Mouse (Mus musculus): ENCODE data around the gene Vegfd. TPM values are rescaled to one million over a fixed set of nuclear protein-coding genes. Genes with fewer than 3 reads are reported as not detected.

Gene Vegfd
- polyA plus RNA-seq (2015; fragmentation: Nextera tagmentation; extraction: Ambion mirVana) = 8.8 and 9.2 TPM in 2 replicates

DNA sequence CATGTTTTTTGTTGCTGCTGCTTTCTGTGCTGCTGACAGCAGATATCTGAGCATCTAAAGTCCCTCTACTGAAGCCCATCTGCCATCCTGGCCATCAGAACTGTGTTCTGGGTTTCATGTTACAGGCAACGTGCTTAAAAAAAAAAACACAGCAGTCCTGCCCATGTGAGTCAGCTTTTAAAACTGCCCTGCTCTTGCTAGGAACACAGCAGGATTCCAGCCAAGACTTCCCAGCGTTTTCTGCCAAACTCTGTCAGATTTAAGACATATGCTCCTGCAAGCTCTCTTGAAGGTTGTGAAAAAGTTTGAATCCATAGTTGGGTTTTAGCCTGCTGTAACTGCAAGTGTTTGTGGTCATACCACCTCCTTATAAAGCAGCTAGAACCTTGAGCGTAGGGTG is at the start of gene Vegfd:
Vegfd (plus strand) TSS at position 298 of the 400 bp plus-strand sequence.
- Histone ChIP-seq H3K9ac (no peak within 1 kb of the TSS), H3K27me3 (0 out of 2 replicates have a peak, but pooled peaks cover under 1% of the 10 kb centered on the region), H3K36me3 (no peaks in the 10 kb centered on the region), H3K4me1 (no peaks in the 10 kb centered on the region; the same call in 1 of the 2 replicates), H3K4me2 (no peak within 1 kb of the TSS), H3K4me3 (no peak within 1 kb of the TSS), H3K27ac (peak within 1 kb of the TSS; percentile 63), H3K9me3 (no peaks in the 10 kb centered on the region)
- ATAC-seq (ENCODE audit: insufficient number of reproducible peaks, low FRiP score, low TSS enrichment, low read depth) = no peak
- WGBS = 17% methylated on average over 3 of the region's 3 CpGs

GRCm38 (mm10) chrX:164323391-164323913 is 49.7 kb upstream of the Vegfd start:
- WGBS = 34% methylated on average over 4 of the region's 4 CpGs
- no peaks in the 10 kb centered on the region for H3K27me3 ChIP-seq
- ATAC-seq (ENCODE audit: insufficient number of reproducible peaks, low FRiP score, low TSS enrichment, low read depth) = no peak
- no peak overlapping the region for H3K4me3 ChIP-seq
- no peak overlapping the region for H3K9ac ChIP-seq
- H3K9me3 ChIP-seq = no peaks in the 10 kb centered on the region
- no peaks in the 10 kb centered on the region for H3K4me1 ChIP-seq
- H3K36me3 ChIP-seq = no peaks in the 10 kb centered on the region
- H3K27ac ChIP-seq = no peak overlapping the region; the same call in 1 of the 2 replicates
- no peak overlapping the region for H3K4me2 ChIP-seq

GRCm38 (mm10) chrX:164330351-164330750 is 42.8 kb upstream of the Vegfd start:
- Histone ChIP-seq H3K9me3 (no peaks in the 10 kb centered on the region), H3K27ac (no peak overlapping the region), H3K4me3 (no peak overlapping the region), H3K27me3 (no peaks in the 10 kb centered on the region), H3K4me1 (no peaks in the 10 kb centered on the region), H3K4me2 (no peak overlapping the region), H3K9ac (no peak overlapping the region), H3K36me3 (no peaks in the 10 kb centered on the region)
- ATAC-seq (ENCODE audit: insufficient number of reproducible peaks, low FRiP score, low TSS enrichment, low read depth) = no peak
- WGBS = 71% methylated on average over 2 of the region's 2 CpGs

DNA sequence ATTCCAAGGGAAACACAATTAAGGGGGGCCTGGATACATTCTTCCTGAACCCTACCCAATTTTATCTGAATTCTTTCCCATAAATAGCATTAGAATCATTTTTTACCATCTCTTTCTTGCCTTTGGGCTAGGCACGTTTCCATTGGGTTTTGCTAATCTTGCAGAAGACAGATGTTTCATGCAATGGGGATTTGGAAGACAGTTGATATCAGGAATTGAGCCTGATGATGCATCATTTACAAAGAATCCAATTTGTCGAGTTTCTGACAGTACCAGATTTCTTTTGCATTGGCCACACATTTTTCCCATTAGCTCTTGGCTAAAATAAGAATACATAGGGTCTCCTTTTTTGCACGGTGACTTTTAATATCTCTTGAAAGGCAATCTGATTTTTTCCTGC is 42.4 kb upstream of the Vegfd start:
- 51% methylated on average over 3 of the region's 3 CpGs for WGBS

GRCm38 (mm10) chrX:164338591-164338990 is 34.6 kb upstream of the Vegfd start:
- H3K9ac ChIP-seq = no peak overlapping the region
- H3K4me3 ChIP-seq = no peak overlapping the region
- no peak overlapping the region for H3K4me2 ChIP-seq
- no peaks in the 10 kb centered on the region for H3K4me1 ChIP-seq
- no peak for ATAC-seq (ENCODE audit: insufficient number of reproducible peaks, low FRiP score, low TSS enrichment, low read depth)
- no peaks in the 10 kb centered on the region for H3K9me3 ChIP-seq
- WGBS = 76% methylated on average over 4 of the region's 4 CpGs
- H3K27ac ChIP-seq = no peak overlapping the region
- no peaks in the 10 kb centered on the region for H3K36me3 ChIP-seq
- H3K27me3 ChIP-seq = no peaks in the 10 kb centered on the region

More for the DNA sequence above, 42.4 kb upstream of the Vegfd start:
- no peak overlapping the region for H3K4me3 ChIP-seq
- H3K9ac ChIP-seq = no peak overlapping the region
- H3K27me3 ChIP-seq = no peaks in the 10 kb centered on the region
- no peaks in the 10 kb centered on the region for H3K4me1 ChIP-seq
- no peak overlapping the region for H3K4me2 ChIP-seq
- no peak for ATAC-seq (ENCODE audit: insufficient number of reproducible peaks, low FRiP score, low TSS enrichment, low read depth)
- H3K9me3 ChIP-seq = no peaks in the 10 kb centered on the region
- H3K36me3 ChIP-seq = no peaks in the 10 kb centered on the region
- H3K27ac ChIP-seq = no peak overlapping the region

DNA sequence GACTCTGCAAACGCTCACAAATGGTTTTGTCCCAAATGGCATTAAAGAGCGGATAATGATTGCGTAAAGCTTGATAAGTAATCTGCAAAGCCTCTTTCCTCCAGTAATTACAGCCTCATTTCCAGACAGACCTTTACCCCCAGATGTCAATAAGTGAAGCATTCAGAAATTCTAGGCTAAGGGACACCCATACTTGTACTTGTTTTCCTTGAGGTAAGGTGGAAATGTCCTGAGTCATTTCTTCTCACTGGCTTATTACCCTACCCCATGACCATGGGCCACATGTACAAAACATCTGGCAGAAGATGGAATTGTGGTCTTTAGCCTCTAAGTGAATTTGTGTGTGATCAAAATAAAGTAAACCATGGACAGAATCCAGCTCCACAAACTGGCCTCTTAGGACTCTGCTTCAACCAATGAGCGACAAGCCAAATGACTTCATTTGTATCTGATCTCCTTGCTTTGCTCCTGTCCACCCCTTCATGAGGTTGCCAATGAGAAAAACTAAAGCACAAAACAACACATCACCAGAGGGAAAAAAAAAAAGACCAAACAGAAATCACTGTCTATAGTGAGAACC is 27.7 kb upstream of the Vegfd start:
- WGBS = 79% methylated on average over 4 of the region's 4 CpGs
- Histone ChIP-seq H3K4me3 (no peak overlapping the region), H3K9me3 (no peaks in the 10 kb centered on the region), H3K4me1 (no peaks in the 10 kb centered on the region), H3K36me3 (no peaks in the 10 kb centered on the region), H3K27me3 (no peaks in the 10 kb centered on the region), H3K4me2 (no peak overlapping the region), H3K9ac (no peak overlapping the region), H3K27ac (no peak overlapping the region)
- ATAC-seq (ENCODE audit: insufficient number of reproducible peaks, low FRiP score, low TSS enrichment, low read depth) = no peak

DNA sequence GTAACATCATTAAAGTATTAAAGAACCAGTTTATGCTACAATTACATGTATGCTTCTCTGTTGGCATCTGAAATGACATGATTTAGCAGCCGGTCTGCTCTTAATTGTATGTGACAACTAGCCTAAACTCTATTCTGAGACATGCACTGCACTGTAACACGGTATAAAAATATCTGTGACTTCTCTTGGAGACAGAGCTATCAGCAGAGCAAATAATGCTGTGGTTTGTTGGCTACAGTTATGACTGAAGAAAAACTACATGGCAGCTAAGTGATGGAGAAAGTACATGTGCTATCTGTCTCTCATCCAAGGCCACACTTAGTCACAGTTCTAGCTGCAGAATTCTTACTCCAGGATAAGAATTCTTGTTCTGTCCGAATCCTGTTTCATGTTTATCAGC is 24.2 kb upstream of the Vegfd start:
- Histone ChIP-seq H3K4me3 (no peak overlapping the region), H3K4me2 (no peak overlapping the region), H3K9ac (no peak overlapping the region), H3K4me1 (no peaks in the 10 kb centered on the region), H3K27ac (no peak overlapping the region), H3K9me3 (no peaks in the 10 kb centered on the region), H3K36me3 (no peaks in the 10 kb centered on the region), H3K27me3 (no peaks in the 10 kb centered on the region)
- ATAC-seq (ENCODE audit: insufficient number of reproducible peaks, low FRiP score, low TSS enrichment, low read depth) = no peak
- WGBS = 73% methylated on average over 3 of the region's 3 CpGs

DNA sequence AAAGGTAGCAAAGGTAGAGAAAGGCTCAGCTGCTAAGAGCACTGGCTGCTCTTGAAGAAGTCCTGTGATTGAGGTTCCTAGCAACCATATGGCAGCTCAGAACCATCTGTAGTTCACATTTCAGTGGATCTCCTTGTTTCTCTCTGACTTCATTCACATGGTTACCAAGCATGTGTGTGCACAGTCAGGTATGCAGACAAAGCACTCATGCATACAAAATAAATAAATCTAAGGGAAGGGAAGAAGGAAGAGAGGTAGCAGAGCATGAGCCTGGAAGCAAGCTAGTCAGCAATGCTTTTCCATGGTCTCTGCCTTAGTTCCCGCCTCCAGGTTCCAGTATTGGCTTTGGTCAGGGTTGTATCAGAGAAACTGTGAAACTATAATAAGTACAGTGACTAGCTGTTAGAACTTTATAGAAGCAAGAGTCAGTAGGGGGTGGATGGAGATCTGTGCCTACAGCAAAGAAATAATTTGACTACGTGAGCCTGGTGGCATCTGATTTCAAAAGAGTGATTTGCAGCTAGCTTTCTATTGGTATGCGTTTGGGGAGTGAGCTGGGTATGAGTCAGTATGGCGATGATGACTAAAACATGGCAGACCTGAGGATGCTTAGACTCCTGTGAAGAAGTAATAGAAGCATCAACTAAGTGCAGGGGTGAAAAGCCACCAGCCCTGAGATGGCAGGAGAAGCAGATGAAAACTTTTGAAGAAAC is 7.9 kb upstream of the Vegfd start:
- H3K36me3 ChIP-seq = no peaks in the 10 kb centered on the region
- H3K27me3 ChIP-seq = peaks cover 5% of the 10 kb centered on the region; the same call in 1 of the 2 replicates
- H3K27ac ChIP-seq = no peak overlapping the region
- 60% methylated on average over 4 of the region's 4 CpGs for WGBS
- ATAC-seq (ENCODE audit: insufficient number of reproducible peaks, low FRiP score, low TSS enrichment, low read depth) = no peak
- no peak overlapping the region for H3K4me3 ChIP-seq
- H3K4me2 ChIP-seq = no peak overlapping the region
- no peaks in the 10 kb centered on the region for H3K4me1 ChIP-seq
- no peak overlapping the region for H3K9ac ChIP-seq
- H3K9me3 ChIP-seq = no peaks in the 10 kb centered on the region

GRCm38 (mm10) chrX:164370576-164370975 is 2.6 kb upstream of the Vegfd start:
- Histone ChIP-seq H3K4me3 (no peak overlapping the region), H3K4me2 (no peak overlapping the region), H3K27ac (no peak overlapping the region), H3K9ac (no peak overlapping the region), H3K27me3 (no peaks in the 10 kb centered on the region), H3K9me3 (no peaks in the 10 kb centered on the region), H3K36me3 (no peaks in the 10 kb centered on the region), H3K4me1 (no peaks in the 10 kb centered on the region; the same call in 1 of the 2 replicates)
- no peak for ATAC-seq (ENCODE audit: insufficient number of reproducible peaks, low FRiP score, low TSS enrichment, low read depth)
- WGBS = 73% methylated on average over 3 of the region's 3 CpGs

- H3K4me3 ChIP-seq = no peak overlapping the region
- H3K9ac ChIP-seq = no peak overlapping the region
- H3K27ac ChIP-seq = no peak overlapping the region
- H3K36me3 ChIP-seq = no peaks in the 10 kb centered on the region
- no peak for ATAC-seq (ENCODE audit: insufficient number of reproducible peaks, low FRiP score, low TSS enrichment, low read depth)
- no peaks in the 10 kb centered on the region; the same call in 1 of the 2 replicates for H3K4me1 ChIP-seq
- 29% methylated on average over 5 of the region's 5 CpGs for WGBS
- H3K9me3 ChIP-seq = no peaks in the 10 kb centered on the region
- no peak overlapping the region for H3K4me2 ChIP-seq
- H3K27me3 ChIP-seq = 0 out of 2 replicates have a peak, but pooled peaks cover 4% of the 10 kb centered on the region
Observed at GRCm38 (mm10) chrX:164374586-164374985, 1.4 kb downstream of the Vegfd start.

GRCm38 (mm10) chrX:164379721-164380120 is 6.5 kb downstream of the Vegfd start:
- no peak overlapping the region for H3K4me2 ChIP-seq
- no peak for ATAC-seq (ENCODE audit: insufficient number of reproducible peaks, low FRiP score, low TSS enrichment, low read depth)
- H3K4me3 ChIP-seq = no peak overlapping the region
- H3K27ac ChIP-seq = no peak overlapping the region
- no peaks in the 10 kb centered on the region for H3K9me3 ChIP-seq
- no peak overlapping the region for H3K9ac ChIP-seq
- no peaks in the 10 kb centered on the region for H3K36me3 ChIP-seq
- no peaks in the 10 kb centered on the region for H3K4me1 ChIP-seq
- WGBS = 71% methylated on average over 4 of the region's 4 CpGs
- peaks cover 8% of the 10 kb centered on the region; the same call in 1 of the 2 replicates for H3K27me3 ChIP-seq

Data from limb, embryonic 15.5 days (tissue).